Mouse (Mus musculus): ENCODE data around the gene Rgs9. TPM values are rescaled to one million over a fixed set of nuclear protein-coding genes. Genes with fewer than 3 reads are reported as not detected.
A peak's percentile ranks its signal among the peaks of the same experiment; 100 is the strongest.
"Not testable (repeated sequence)": the region's sequence is repeated elsewhere in the genome, so short reads cannot be mapped to it uniquely, and the experiment has no call there.

Gene Rgs9
- total RNA-seq (2021) = under 1 TPM; 0.39 to 0.41 TPM
- long read RNA-seq, experiment 1 = 0 reads
- long read RNA-seq, experiment 2, partial matches to known transcripts = 0 of 1 reads
- long read RNA-seq, experiment 2, other reads (novel, unspliced or antisense) = 0 of 1 reads

- intact Hi-C loops (cut with DNase I) = no loop called here
- peak; percentile 90 to 92 for DNase-seq
Measured at GRCm38 (mm10) chr11:109297710-109298375, at the start of gene Rgs9. Gene Rgs9 (minus strand): TSS chr11:109298129.

DNA sequence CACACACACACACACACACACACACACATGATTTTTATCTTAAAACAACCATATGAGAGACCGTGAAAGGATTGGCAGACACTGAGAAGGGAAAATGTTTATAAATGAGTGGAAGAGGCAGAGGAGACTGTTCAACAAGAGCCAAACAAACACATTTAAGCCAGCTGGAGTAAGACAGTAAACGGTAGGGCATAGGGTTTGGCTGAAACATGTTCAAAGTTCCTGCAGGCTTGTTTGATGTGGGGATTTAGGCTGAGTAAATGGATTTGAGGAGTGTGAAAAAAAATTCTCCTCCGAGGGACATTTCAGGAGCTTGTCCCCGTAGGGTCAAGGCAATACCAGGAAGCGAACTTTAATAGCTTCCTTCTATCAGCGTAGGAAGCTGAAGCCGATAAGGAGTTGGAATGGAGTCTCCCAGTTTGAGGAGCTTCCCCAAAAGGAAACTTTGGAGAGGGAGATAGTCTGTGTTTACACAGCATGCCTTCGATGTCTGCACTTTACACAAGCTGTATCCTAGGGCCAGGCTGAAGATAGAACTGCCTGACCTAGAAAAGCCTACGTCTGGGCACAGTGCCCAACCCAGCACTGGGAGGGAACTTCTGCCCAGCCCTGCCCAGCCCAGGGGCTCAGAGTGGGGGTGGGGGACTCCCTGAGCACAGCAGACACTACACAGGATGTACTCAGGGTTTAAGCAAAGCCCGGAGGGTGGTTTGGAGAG, 49.5 kb upstream of the Rgs9 start:
- peak; percentile 89 to 92 for DNase-seq
- intact Hi-C loops (cut with DNase I) = loop anchor here (2.0 kb wide), 1 partner anchor 13 kb away; no protein-coding TSS in a partner anchor

- peak; percentile 67 to 76 for DNase-seq
- intact Hi-C loops (cut with DNase I) = no loop called here
Measured at GRCm38 (mm10) chr11:109343991-109344599, 46.2 kb upstream of the Rgs9 start.

DNA sequence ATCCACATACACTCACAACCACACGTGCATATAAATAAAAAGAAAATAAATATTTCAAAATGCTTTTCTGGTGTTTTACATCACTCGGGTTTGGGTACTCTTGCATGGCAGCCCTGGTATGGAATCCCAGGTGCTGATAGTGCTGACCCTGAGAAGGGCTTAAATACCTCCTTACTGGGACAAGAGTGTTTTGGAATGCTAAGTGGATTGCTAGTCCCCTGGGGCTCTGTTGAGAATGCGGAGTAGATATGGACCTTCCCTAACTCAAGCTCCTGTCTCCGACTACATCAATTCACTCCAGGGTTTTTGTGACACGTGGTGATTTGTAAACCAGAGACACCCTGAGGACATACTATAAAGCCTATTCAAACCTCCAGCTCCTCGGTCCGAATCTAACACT, 45.6 kb upstream of the Rgs9 start:
- intact Hi-C loops (cut with DNase I) = no loop called here

GRCm38 (mm10) chr11:109342666-109343065, 44.7 kb upstream of the Rgs9 start:
- DNase-seq; intact Hi-C loops (cut with DNase I): not testable (repeated sequence)

More for the DNA sequence above, 45.6 kb upstream of the Rgs9 start:
- DNase-seq = no peak

DNA sequence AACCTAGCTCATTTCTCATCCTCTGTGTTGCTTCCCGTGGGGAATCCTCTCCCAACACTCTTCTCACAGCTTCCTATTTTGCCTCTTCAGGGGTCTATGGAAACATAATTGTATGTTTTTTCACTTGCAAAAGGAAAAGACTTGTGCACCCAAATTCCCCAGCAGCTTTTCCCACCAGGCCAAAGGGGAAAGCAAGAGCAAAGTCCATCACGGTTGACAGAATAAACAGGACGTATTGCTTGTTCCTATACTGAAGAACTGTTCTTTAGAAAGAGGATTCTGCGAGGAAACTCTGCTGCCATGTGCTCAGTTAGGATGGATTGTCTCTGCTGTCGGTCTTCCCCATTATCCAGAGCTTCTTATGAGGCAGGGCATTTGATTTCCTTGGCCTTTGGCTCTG, 42.6 kb upstream of the Rgs9 start:
- no peak for DNase-seq

GRCm38 (mm10) chr11:109339155-109339938, 41.4 kb upstream of the Rgs9 start:
- no peak for DNase-seq
- intact Hi-C loops (cut with DNase I) = no loop called here

More for the DNA sequence above, 42.6 kb upstream of the Rgs9 start:
- intact Hi-C loops (cut with DNase I) = no loop called here

GRCm38 (mm10) chr11:109335890-109336289, 38.0 kb upstream of the Rgs9 start:
- DNase-seq = no peak
- intact Hi-C loops (cut with DNase I) = no loop called here

DNA sequence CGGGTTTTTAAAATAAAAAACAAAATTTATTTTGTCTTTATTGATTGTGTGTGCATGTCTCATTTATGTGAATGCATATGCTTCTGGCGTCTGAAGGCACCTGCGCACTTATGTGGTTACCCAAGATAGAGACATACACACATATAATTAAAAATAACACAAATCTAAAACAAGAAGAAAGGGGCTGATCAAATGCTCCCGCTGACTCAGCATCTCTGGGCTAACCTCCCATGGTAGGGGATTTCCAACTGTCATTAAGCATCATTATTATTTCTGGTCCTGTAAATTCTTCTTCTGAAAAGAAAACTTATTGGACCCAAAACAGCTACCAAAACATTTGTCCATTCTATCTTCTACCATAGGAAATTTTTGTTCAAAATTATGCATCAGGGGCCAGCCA, 36.8 kb upstream of the Rgs9 start:
- intact Hi-C loops (cut with DNase I) = loop anchor here (5.0 kb wide), 3 partner anchors 33 to 283 kb away; no protein-coding TSS in a partner anchor
- DNase-seq = no peak

DNA sequence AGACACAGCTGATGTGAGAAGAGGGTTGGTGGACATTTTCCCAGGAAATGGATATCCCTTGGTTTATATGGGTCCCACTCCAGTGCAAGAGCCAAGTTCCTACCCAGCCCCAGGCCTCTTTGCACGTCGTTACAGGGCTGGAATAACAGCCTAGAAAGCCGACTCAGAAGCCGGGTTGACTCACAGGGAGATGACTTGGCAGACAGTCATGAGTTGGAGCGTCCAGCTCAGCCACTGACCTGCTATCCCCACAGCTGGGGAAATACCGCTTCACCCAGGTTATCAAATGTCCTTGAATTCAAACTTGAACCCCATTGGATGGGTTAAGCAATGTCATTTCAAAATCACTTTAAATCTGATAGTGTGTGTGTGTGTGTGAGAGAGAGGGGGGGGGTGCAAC, 34.8 kb upstream of the Rgs9 start:
- no peak for DNase-seq
- intact Hi-C loops (cut with DNase I) = loop anchor here (5.0 kb wide), 3 partner anchors 35 to 285 kb away; no protein-coding TSS in a partner anchor

DNA sequence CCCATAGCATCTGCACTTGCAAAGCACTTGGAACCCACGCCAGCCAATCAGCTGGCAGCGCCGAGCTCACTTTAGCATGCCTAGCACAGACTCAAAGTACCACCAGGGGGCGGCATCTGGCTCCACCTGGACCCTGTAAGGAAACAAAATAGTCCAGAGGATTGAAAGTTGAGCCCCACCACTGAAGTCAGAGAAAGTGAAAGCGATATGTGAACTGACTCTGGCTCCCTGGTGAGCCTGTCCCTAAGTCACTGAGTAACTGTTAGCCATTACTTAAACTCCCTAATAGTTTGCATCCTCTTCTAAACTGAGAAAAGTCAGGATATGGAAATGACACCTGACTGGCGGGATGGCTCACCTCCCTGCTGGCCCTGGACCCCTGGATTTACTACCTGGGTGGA, 33.5 kb upstream of the Rgs9 start:
- DNase-seq = peak; percentile 94 to 97
- intact Hi-C loops (cut with DNase I) = loop anchor here (1.0 to 5.0 kb wide), 5 partner anchors 36 to 286 kb away; partner anchors contain the start of gene Amz2

GRCm38 (mm10) chr11:109330706-109331393, 32.9 kb upstream of the Rgs9 start:
- DNase-seq = no peak

DNA sequence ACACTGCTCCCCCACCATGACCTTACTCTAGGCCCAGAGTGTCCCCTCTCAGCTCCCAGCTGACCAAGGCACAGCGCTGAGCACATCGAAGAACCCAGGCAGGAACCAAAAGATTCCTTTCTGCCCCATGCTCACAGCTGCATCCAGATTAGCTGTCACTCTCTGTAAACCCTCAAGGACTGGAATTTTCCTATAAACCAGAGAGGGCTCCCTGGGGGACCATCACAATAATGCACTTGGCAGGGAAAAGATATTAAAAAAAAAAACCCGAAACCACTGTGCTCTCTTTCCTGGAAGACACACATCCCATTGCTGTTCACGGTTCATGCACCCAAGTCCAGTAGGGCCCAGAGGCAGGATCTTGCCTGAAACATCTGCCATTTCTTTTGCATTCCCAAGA, 31.4 kb upstream of the Rgs9 start:
- DNase-seq = no peak
- intact Hi-C loops (cut with DNase I) = no loop called here

More at GRCm38 (mm10) chr11:109330706-109331393, 32.9 kb upstream of the Rgs9 start:
- intact Hi-C loops (cut with DNase I) = loop anchor here (1.0 to 5.0 kb wide), 5 partner anchors 36 to 286 kb away; partner anchors contain the start of gene Amz2

GRCm38 (mm10) chr11:109327952-109328351, 30.0 kb upstream of the Rgs9 start:
- intact Hi-C loops (cut with DNase I) = no loop called here

GRCm38 (mm10) chr11:109327381-109327780, 29.5 kb upstream of the Rgs9 start:
- no peak for DNase-seq
- intact Hi-C loops (cut with DNase I) = no loop called here

More at GRCm38 (mm10) chr11:109327952-109328351, 30.0 kb upstream of the Rgs9 start:
- DNase-seq = no peak

DNA sequence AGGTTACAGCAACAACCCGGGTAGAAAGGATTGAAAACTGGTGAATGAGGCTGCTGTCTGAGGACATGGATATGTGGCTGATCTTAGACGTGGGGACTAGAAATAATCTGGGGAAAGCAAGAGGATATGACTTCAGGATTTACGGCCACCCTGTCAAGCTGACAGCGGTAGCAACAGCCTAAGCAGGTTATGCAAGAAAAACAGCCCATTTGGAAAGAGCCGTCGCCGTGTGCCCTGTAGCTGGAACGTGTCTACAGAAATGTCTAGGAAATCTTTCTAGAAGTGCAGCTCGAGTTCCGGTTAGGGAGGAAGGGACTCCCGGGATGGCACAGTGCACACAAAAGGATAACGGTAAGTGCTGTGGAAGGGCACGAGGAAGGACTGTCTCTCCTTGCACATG, 28.3 kb upstream of the Rgs9 start:
- intact Hi-C loops (cut with DNase I) = no loop called here
- DNase-seq = no peak

DNA sequence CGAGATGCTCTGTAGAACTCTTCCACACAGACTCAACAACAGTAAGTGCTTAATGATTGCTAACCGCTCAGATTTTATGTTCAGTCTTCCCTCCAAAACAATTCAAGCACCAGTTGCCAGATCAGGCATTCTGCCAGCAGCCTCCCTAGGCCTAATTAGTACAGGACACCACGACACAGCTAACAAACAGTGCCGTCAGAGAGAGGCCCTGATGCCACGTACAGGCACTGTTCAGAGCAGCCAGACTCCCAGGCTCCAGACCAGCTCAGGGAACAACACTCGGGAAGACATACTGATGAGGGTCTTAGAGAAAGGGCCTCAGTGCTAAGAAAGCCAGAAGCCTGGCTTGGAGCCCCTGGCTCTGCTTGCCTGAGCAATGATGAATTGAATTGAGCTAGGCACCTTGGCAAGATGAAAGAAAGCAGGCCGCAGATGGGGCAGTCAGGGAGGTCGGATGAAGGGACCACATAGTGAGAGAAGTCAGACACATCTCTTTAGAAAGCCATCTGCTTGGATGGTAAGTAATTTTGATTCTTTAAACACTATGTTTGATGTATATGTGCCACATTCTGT, 22.5 kb upstream of the Rgs9 start:
- intact Hi-C loops (cut with DNase I) = no loop called here
- DNase-seq = peak in 1 of 2 experiments; percentile 9

GRCm38 (mm10) chr11:109319946-109320345, 22.0 kb upstream of the Rgs9 start:
- intact Hi-C loops (cut with DNase I) = no loop called here

DNA sequence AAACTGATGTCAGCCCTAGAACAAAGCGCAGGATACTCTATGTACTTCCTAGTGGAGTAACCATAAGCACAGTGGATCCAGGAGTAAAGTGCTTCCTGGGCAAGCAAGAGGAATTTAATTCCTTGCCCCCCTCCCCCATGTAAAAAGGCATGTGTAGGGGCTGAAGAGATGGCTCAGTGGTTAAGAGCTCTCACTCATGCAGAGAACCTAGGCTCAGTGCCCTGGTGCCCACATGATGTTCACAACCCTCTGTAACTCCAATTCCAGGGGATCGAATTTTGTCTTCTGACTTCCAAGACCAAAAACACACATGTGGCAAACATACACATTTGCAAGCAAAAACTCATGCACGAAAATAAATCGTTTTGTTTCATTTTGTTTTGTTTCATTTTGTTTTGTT, 21.5 kb upstream of the Rgs9 start:
- intact Hi-C loops (cut with DNase I) = no loop called here
- no peak for DNase-seq

More at GRCm38 (mm10) chr11:109319946-109320345, 22.0 kb upstream of the Rgs9 start:
- DNase-seq = no peak

Data from heart, postnatal 14 days (tissue).